Mouse (Mus musculus) v-Abl transformed pro-B cells (cell line): Measurements from ENCODE around the gene Pank2.
"Not testable (repeated sequence)": the region's sequence is repeated elsewhere in the genome, so short reads cannot be mapped to it uniquely, and the experiment has no call there.

Experiments used
- in situ Hi-C, 2 experiments: fragments of 400-800 bp; cut with MboI; formaldehyde crosslinking; loops; one replicate each; pipeline ENCODE4 v1.15.1; 2025; ENCODE audit not compliant: unreplicated experiment in 2 of 2

The Pank2 gene

DNA sequence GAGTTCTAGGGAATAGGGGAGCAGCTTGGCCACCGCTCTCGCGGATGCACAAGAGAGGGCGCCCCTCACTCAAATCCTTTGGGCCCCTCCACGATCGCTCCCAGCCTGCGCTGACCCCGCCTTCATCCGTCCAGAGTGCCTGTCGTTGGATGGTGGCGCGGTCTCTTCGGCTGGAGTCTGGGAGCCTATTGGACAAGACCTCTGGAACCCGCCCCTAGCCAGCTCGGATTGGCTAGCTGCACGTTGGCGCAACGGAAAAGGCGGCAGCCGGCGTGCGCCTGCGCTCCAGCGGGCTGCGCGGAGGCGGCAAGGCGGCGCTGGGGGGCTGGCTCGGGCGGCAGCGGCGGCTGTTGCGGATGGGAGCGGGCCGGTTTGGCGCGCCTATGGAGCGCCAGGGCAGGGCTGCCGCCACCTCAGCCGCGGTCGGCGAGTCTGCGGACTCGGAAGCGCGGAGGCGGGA, at the start of gene Pank2:
Pank2 (plus strand) TSS at position 283 of the 460 bp plus-strand sequence.
- in situ Hi-C loops: loop anchor here in 1 of 2 experiments (10.0 to 25.0 kb wide), 3 partner anchors 153 to 975 kb away; partner anchors contain the start of genes Ebf4 and Idh3b

DNA sequence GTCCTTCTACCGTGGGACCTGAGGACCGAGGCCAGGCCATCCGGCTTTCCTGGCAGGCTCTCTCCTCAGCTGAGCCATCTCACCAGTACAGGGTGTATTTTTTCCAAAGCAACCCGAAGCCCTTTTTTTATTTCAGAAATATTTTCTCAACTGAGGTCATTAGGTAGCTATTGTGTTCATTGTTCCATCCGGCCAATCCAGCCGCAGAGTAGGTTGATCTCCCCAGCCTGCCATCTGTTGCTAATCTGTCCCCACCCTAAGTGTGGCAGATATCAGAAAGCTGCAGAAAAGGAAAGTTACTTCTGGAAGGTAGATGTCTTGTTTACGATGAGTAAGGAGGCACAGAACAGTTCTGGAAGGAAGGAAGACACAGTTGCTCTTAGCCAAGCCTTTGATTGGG, 48.5 kb upstream of the Pank2 start:
- in situ Hi-C loops: loop anchor here (5.0 kb wide), 1 partner anchor 36 kb away; no protein-coding TSS in a partner anchor

DNA sequence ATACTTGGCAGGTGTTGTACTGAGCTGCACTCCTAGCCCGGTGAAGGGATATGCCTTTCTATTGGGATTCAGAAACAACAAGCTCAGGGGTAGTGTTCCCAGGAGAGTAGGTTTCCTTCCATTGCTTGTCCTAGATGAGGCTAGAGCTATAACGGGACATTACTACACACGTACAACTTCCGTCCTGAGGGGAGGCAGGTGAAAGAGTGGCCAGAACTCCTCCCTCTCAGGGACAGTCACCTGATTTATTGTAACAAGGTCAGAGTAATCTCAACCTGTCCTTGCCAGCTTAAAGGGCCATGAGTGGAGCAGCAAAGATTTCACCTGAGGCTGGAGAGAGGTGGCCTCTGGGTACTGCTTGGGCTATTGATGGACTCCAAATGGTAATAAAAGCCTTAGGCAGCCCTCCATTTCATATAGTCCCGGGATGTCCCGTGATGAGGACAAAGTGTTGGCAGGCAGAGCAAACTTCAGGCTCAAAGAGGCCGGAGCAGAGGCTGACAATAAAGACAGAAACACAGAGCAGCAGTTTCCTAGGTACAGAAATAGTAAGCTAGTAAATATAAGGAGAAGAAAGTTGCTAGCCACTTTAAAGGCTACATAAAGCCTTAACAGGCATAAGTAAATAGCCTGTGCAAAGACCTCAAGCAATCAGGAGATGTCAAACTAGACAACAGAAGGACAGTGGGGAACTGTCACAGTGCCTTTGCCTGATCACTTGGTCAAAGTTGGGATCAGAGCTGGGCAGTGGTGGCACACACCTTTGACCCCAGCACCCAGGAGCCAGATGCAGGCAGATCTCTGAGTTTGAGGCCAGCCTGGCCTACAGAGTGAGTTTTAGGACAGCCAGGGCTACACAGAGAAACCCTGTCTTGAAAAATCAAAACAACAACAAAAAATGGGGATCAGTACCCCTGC, 46.1 kb upstream of the Pank2 start:
- in situ Hi-C loops: no loop called here

DNA sequence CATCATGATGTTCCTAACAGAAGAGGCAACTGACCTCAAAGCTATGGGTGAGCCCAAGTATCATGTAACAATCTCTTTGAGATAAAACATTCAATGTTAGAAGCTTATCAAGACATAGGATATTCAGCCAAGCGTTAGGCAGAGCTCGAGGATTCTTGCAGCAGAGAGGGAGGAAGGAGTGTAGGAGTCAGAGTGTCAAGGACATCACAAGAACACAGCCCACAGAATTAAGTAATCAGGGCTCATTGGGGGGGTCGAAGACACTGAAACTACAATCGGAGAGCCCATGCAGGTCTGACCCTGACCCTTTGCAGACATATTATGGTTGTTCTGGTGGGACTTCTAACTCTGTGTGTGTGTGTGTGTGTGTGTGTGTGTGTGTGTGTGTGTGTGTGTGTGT, 42.3 kb upstream of the Pank2 start:
- in situ Hi-C loops: no loop called here

DNA sequence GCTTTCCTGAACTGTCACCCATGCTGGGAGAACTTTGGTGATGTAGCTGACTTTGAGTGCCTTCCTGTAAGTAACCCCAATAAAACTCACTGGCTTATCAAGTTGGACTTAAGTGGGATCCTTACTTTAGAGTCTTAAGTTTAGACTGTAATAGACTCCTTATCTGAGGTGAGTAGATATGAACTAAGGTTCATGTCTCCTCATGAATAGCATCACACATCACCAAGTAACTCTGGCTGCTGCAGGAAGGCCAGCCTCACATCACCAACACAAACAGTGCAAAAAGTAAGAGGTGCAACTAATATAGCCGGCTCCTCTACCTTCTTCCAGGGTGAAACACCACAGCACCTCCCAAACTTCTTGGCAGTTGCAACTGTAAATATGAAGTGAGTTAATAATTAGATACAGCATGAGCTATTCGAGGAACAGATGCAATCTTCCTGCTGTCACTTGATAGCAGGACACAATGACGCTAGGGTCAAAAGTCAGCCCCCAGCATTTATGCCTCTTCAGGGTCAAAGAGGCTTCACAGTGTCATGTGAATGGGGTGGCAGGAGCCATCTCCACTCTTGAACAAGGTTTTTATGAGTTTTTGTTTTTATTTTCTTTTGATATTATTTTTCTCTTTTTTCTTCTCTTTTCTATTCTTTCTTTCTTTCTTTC, 40.3 kb upstream of the Pank2 start:
- in situ Hi-C loops: no loop called here

DNA sequence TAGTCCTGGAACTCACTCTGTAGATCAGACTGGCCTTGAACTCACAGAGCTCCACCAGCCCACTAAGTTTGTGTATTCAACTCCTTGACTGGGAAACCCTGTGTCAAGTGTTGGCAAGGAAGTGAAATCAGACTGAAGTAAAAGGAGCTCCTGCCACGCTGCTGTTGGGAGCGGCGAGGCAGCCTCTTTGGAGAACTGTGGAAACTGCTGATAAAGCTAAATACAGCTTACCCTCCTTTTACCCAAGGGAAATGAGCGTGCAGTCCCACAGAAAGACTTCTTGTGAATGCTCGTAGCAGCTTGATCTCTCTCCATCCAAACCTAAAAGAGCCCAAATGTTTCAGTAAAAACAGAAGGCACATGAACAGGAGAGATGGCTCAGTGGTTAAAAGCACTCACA, 39.7 kb upstream of the Pank2 start:
- in situ Hi-C loops: no loop called here

DNA sequence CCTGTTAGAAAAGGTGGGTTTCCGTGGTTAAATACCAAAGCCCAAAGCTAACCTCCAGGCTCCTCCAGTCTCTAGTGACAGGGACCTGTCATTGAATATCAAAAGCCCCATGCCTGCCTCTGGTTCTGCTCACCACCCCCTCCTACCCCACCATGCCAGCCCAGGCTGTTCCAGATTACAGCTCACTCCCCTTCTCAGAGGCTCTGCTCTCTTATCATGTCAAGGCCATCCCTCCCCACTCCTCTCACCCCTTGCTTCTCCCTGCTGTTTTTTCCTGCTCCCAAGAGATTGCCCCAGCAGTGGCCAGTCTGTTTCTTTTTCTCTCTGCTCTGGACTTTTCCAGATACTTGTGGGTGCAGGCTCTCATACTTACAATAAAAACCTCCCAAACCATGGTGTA, 38.7 kb upstream of the Pank2 start:
- in situ Hi-C loops: no loop called here

DNA sequence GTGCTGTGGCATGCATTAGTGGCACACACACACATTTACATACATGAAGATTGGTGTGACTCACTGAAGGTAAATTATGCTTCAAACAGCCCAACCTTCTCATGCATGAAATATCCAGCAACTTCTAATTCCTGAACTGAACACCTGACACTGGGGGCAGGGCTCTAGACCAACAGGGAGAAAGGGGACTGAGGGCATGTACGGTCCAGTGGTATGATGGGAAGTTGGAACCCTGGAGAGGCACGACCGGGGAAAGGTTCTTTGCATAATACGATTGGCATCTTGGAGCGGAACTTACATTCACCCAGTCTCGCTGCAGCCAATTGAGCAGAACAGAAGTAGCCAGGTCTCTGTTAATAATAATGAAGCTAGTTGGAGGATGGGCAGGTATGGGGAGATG, 37.1 kb upstream of the Pank2 start:
- in situ Hi-C loops: no loop called here

DNA sequence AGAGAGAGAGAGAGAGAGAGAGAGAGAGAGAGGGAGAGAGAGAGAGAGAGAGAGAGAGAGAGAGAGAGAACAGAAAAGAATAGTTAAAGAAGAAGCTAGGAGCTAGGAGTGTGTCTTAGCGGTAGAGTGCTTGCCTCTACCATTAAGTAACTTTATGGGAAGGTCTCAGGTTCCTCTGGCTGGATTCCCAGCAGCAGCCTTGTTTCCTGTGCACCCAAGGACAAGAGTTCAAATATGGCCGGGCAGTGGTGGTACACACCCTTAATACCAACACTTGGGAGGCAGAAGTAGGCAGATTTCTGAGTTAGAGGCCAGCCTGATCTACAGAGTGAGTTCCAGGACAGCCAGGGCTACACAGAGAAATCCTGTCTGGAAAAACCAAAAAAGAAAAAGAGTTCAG, 35.6 kb upstream of the Pank2 start:
- in situ Hi-C loops: not testable (repeated sequence)

DNA sequence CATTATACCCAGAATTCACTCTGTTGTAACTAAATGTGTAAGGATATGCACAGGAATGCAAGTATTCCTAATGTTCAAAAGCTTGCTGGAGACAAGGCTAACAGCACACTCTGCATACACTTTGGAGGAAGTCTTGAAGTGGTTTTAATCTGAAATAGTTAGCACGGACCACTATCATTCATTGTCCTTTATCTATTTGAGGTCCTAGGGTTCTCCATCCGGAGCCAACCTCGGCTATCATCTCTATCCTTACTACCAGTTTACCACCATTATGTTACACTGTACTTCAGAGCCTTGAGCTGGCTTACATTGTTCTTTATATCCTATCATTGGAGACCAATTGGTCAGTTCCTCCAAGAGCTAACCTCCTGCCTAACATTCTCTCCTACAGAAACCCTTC, 35.1 kb upstream of the Pank2 start:
- in situ Hi-C loops: no loop called here

DNA sequence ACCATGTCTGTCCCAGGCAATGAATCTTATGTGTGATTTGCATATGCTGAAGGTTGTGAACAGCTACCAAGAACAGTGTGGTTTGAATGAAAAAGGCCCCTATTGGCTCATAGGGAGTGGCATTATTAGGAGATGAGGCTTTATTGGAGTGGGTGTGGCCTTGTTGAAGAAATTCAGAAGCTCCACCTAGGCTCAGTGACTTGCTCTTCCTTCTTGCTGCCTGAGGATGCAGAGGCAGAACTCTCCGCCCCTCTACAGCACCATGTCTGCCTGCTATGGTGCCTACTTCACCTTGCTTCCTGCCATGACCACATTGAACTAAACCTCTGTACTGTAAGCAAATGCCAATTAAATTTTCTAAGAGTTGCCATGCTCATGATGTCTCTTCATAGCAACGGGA, 29.7 kb upstream of the Pank2 start:
- in situ Hi-C loops: no loop called here

DNA sequence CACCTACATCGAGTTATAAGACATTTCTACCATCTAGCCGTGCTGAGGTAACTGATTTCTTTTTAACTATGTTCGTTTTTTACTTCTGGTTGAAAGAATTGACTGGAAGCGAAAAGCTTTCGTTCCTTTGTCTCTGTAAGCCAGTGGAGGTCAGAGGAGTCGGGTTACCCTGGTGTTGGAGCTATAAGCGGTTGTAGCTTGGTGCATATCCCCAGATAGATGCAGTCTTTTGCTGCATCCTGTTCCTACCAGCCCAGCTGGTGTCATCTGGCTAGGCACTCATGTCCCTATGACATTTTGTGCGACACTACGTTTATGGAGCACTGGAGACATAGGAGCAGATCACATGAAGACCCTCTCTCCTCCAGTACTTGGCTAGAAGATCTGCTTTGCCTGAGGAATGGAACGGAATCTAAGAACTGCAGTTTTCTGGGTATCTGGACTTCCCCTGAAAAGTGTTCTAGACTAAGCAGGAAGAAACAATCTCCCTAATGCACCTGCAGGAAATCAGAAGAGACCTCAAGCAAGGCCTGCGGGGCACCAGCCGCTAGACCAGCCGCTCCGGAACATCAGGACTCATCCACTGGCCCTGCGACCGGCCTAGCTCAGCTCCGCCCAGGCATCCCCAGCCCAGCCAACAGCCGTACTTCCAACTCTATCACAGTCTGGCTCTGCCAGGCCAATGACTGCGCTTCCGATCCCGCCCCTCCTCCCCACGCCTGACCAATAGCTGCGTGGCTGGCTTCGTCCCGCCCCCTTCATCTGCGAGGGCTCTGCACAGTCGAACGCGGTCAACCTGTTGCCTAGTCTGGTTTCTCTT, 28.8 kb upstream of the Pank2 start, which contains the start of gene Mavs:
Mavs (plus strand) TSS at position 757 of the 820 bp plus-strand sequence.
- in situ Hi-C loops: no loop called here

DNA sequence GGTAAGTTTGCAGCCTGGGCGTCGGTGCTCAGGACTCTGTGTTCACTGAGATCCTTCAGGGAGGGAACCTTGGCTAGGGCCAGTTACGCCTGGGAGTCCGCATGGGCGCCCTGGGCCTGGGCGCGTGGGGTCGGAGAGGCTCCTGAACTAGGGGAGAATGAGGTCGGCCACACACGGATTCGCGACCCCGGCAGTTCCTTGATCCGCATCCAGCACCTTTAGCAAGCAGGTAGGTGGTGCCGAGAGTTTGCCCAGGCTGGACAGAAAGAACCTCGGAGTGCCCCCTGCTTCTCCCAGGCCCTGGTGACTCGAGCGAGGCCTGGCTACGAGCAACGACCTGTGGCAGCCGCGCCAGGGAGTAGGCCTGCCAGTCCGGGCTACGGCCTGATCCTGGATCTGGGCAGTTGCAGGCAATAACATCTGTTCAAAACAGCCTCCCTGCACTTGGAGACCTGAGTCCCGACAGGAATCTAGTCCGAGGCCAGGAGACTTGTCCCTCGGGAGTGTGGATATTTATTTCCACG, 28.1 kb upstream of the Pank2 start:
- in situ Hi-C loops: no loop called here

DNA sequence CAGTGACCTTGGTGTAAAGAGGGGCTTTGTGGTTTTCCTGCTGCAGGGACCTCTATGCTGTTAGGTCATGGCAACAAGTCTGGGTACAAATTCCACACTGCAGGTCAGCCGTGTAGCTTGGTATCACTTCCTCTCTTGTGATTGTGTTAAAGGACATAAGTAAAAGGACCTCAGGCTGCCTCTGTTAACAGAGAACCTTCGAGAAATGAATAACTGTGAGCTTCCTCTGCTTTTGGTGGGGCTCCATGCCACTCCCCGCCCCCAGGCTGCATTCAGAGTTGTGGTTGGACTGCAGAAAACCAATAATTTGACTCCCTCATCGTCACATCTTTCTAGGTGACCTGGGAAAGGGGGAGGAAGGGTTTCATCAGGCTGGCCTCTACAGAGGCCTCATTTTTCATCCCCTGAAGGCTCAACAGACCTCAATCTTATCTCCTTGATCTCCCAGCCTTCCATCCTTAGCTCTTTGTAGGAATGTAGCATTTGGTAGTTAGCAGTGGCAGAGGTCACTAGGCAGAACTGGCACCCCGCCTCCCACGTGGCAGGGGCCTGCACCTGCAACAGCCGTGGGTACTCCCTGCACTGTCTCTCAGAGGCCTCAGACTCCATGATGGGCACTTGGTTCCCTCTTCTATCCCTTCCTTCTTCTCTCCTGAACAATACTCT, 27.2 kb upstream of the Pank2 start:
- in situ Hi-C loops: no loop called here

DNA sequence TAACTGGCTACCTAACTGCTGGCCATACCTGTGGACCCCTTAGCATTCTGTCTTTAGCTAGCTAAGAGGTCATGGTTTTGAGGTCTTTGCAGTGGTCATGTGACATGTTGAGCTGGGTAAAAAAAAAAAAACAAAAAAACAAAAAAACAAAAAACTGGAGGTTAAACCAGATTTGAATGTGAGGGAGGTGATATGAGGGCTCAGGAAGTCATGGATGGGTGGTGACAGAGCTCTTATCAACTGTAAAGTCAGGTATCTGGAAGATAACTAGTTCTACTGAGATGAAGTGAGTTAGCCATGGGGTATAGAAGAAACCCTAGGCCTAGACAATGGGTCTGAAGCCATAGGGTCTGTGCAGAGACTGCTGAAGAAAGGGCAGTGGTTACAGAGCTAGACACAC, 20.1 kb upstream of the Pank2 start:
- in situ Hi-C loops: no loop called here

DNA sequence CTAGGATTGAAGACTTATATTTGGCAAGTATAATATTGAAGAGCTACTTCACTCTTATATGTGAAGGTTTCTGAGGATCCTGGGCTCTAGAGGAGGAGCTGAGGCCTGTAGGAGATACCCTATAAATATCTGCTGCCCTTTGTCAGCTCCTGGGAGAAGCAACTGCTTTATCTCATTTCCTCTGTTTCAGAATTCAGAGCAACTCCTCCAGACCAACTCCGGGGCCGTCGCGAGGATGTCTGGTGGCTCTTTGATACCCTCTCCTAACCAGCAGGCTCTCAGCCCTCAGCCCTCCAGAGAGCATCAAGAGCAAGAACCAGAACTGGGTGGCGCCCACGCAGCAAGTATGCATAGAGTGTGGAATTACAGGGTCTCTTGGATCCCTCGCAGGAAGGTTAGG, 19.4 kb upstream of the Pank2 start:
- in situ Hi-C loops: no loop called here

DNA sequence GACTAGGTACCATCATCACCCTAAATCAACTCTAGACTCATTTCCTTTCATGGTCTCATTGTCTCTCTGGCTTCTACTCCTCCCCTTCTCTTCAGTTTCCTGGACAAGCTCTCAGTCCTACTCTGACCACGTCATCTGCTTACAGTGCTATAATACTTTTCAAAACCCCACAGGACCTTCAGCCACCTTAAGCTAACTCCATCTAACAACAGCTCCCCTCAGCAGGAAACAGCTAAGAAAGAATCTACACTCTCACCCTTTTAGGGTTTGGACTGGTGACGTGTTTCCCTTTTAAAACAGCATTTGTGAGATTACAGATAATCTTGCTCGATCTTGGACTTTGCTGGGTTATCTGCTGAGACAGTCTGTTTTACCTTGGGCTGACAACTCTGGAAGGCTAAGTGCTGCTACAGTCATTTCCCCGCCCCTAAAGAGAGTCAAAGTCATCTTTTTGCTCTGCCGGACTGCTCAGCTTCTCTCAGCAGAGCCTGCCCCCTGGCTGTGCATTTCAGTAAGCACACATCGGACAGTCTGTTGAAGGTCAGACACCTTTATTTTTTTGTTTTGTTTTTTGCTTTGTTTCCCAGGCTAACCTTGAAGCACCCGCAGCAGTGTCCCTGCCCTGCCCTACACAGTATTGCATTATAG, 8.5 kb upstream of the Pank2 start:
- in situ Hi-C loops: loop anchor here (5.0 to 25.0 kb wide), 8 partner anchors 47 to 967 kb away; partner anchors contain the start of genes Ap5s1 (in 1 of the 2), Cenpb (in 1 of the 2), Ebf4 (in 1 of the 2) and Idh3b (in 1 of the 2)

DNA sequence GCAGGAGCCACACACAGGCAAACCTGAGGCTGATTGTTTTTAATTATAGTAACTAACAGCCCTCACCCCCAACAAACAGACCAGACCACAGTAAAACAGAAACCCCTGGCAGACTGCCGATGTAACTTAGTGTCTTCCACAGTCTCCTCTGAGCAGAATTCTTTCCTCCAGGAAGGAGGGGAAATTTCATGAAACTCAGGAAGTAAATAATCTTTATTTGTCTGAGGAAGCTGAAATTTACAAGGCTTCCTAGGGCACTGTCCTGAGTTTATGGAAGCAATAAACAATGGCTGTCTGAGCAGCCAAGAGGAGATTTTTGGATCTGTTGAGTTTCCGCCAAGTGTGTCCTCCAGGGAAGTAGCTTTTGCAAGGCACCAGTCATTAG, 8.0 kb upstream of the Pank2 start:
- in situ Hi-C loops: loop anchor here (5.0 to 25.0 kb wide), 8 partner anchors 47 to 967 kb away; partner anchors contain the start of genes Ap5s1 (in 1 of the 2), Cenpb (in 1 of the 2), Ebf4 (in 1 of the 2) and Idh3b (in 1 of the 2)

DNA sequence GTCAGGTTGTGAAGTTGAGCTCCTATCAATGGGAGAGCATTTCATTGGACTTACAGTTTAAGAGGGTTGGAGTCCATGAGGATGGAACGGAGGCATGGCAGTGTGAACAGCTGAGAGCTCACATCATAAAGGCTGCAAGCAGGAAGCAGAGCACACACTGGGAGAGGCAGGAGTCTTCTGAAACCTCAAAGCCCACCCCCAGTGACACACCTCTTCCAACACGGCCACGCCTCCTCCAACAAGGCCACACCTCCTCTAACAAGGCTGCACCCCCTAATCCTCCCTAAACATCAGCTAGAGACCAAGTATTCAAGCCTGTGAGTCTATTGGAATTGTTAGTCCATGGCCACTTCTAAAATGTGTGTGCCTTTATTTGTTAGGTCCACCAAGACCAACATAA, 6.6 kb upstream of the Pank2 start:
- in situ Hi-C loops: loop anchor here (10.0 to 25.0 kb wide), 3 partner anchors 201 to 968 kb away; partner anchors contain the start of genes Ebf4 (in 1 of the 2) and Idh3b (in 1 of the 2)
